Comparison of ENCODE assay signal across 8 mouse cellular contexts in genomic region chr1:105356291-105357011, GRCm38 (mm10). TPM values are rescaled to one million over a fixed set of nuclear protein-coding genes. Genes with fewer than 3 reads are reported as not detected.
DNase-seq lines count a peak whose midpoint lies in the region; ATAC-seq lines count a peak whose summit lies in the region.

Gene Rnf152, minus strand, starts transcription at chr1:105356710.

- under 1% methylated on average over 57 of the region's 58 CpGs for WGBS in embryonic facial prominence, embryonic 11.5 days
- WGBS in midbrain, embryonic 15.5 days: under 1% methylated on average over 58 of the region's 58 CpGs

- no peaks in the 10 kb centered on the region for H3K4me1 ChIP-seq in embryonic facial prominence, embryonic 11.5 days (ENCODE audit: control insufficient read depth, insufficient read depth, low read length)
- H3K4me1 ChIP-seq in midbrain, embryonic 15.5 days: peaks cover 23% of the 10 kb centered on the region

- peak within 1 kb of the TSS; percentile 89 for H3K4me2 ChIP-seq in embryonic facial prominence, embryonic 11.5 days (ENCODE audit: low read depth, low read length)
- H3K4me2 ChIP-seq in midbrain, embryonic 15.5 days: peak within 1 kb of the TSS; percentile 86

- peak; percentile 25 to 66 for DNase-seq in urinary bladder, adult 18-20 months (ENCODE audit: low spot score in 2 of 2)
- DNase-seq in urinary bladder, postnatal 10 days (ENCODE audit: low spot score): no peak
- DNase-seq in embryonic facial prominence, embryonic 11.5 days (ENCODE audit: low spot score): peak; percentile 57
- peak; percentile 40 for DNase-seq in heart, adult 8-10 months (ENCODE audit: low spot score)
- DNase-seq in kidney, adult 18-20 months: peak; percentile 84
- DNase-seq in liver: peak; percentile 41
- peak; percentile 18 for DNase-seq in splenic B cell, adult 2 months (ENCODE audit: low read depth, low spot score)

- ATAC-seq in embryonic facial prominence, embryonic 11.5 days (replicated peaks; ENCODE audit: insufficient number of reproducible peaks, low FRiP score, low TSS enrichment, low read depth): peak; percentile 73
- ATAC-seq in midbrain, embryonic 15.5 days (replicated peaks): peak; percentile 83

- H3K36me3 ChIP-seq in embryonic facial prominence, embryonic 11.5 days (replicated peaks; ENCODE audit: control insufficient read depth, insufficient read depth, low read depth, low read length): no peaks in the 10 kb centered on the region
- H3K36me3 ChIP-seq in midbrain, embryonic 15.5 days (replicated peaks): no peaks in the 10 kb centered on the region
- H3K36me3 ChIP-seq in splenic B cell, adult 2 months (ENCODE audit: control insufficient read depth, insufficient read depth, low read length, poor library complexity, severe bottlenecking): no peaks in the 10 kb centered on the region

- peaks cover 5% of the 10 kb centered on the region; the same call in 1 of the 2 replicates for H3K27me3 ChIP-seq in embryonic facial prominence, embryonic 11.5 days (ENCODE audit: control insufficient read depth, insufficient read depth, low read length)
- no peaks in the 10 kb centered on the region for H3K27me3 ChIP-seq in midbrain, embryonic 15.5 days (replicated peaks)
- no peaks in the 10 kb centered on the region; the same call in none of the 2 replicates for H3K27me3 ChIP-seq in splenic B cell, adult 2 months (ENCODE audit: control insufficient read depth, insufficient read depth, low read length, poor library complexity, severe bottlenecking)

- no peaks in the 10 kb centered on the region for H3K9me3 ChIP-seq in embryonic facial prominence, embryonic 11.5 days (replicated peaks; ENCODE audit: control insufficient read depth, low read length)
- H3K9me3 ChIP-seq in midbrain, embryonic 15.5 days: no peaks in the 10 kb centered on the region

- H3K27ac ChIP-seq in embryonic facial prominence, embryonic 11.5 days (replicated peaks; ENCODE audit: low read depth, low read length): no peak within 1 kb of the TSS
- peak within 1 kb of the TSS; percentile 86 for H3K27ac ChIP-seq in midbrain, embryonic 15.5 days

- H3K4me3 ChIP-seq in embryonic facial prominence, embryonic 11.5 days (ENCODE audit: low read depth, low read length): peak within 1 kb of the TSS; percentile 62
- peak within 1 kb of the TSS; percentile 83 for H3K4me3 ChIP-seq in midbrain, embryonic 15.5 days

- peak within 1 kb of the TSS; percentile 57 for H3K9ac ChIP-seq in embryonic facial prominence, embryonic 11.5 days (replicated peaks; ENCODE audit: low read length)
- peak within 1 kb of the TSS; percentile 87 for H3K9ac ChIP-seq in midbrain, embryonic 15.5 days

RNA-seq across cellular contexts. Expression of gene Rnf152, which starts in this region (rescaled TPM):
- 0.53 and 0.56 TPM in 2 replicates for polyA plus RNA-seq in embryonic facial prominence, embryonic 11.5 days (2014; fragmentation: Nextera tagmentation; extraction: Ambion mirVana)
- total RNA-seq in heart, adult 8-10 months (2022): 1 to 10 TPM; 1.1 to 2.1 (median 1.4) TPM
- 24.6 and 27.8 TPM in 2 replicates for polyA plus RNA-seq in midbrain, embryonic 15.5 days (2015; fragmentation: Nextera tagmentation; extraction: Ambion mirVana)

Comparison
In these comparisons a context has a peak if more than half of its experiments do, and no peak if none do; other contexts are left out.
1. RNA of gene Rnf152 (polyA plus RNA-seq): 24.6 to 27.8 TPM in midbrain, embryonic 15.5 days; 0.53 to 0.56 TPM in embryonic facial prominence, embryonic 11.5 days; every median in the first group is over 10 times any median in the second.
2. Peak in DNase-seq, ATAC-seq, H3K4me3 ChIP-seq, H3K9ac ChIP-seq and H3K4me2 ChIP-seq in embryonic facial prominence, embryonic 11.5 days; RNA of the gene not detected or under 1 TPM.